Mouse (Mus musculus) intestine, embryonic 14.5 days (tissue): ENCODE data around the gene Cox10. TPM values are rescaled to one million over a fixed set of nuclear protein-coding genes. Genes with fewer than 3 reads are reported as not detected.

Experiments
- ATAC-seq: fragments of 200-750 bp; cut with Nextera tagmentation; replicated peaks from 2 replicates; pipeline ENCODE4 v1.8.0; 2017; ENCODE audit warnings: low read depth, moderate number of reproducible peaks, moderate TSS enrichment, moderate library complexity; ENCODE audit not compliant: low FRiP score, low TSS enrichment
- DNase-seq: peaks from one replicate; pipeline ENCODE4 v3.0.0-alpha.2; 2018; ENCODE audit warnings: low spot score
- H3K27ac ChIP-seq: fragments of 300-500 bp; sonication (generic); 2 replicates; pipeline ENCODE4 v1.5.1; 2014; ENCODE audit warnings: low read depth, mild to moderate bottlenecking, control low read depth
- H3K27me3 ChIP-seq: fragments of 300-500 bp; sonication (generic); replicated peaks from 2 replicates; pipeline ENCODE4 v1.6.1; 2014; ENCODE audit warnings: low read length, control low read depth; ENCODE audit not compliant: control insufficient read depth, insufficient read depth
- H3K36me3 ChIP-seq: fragments of 300-500 bp; sonication (generic); 2 replicates; pipeline ENCODE4 v1.6.1; 2014; ENCODE audit warnings: low read length, control low read depth; ENCODE audit not compliant: control insufficient read depth, insufficient read depth
- H3K4me1 ChIP-seq: fragments of 300-500 bp; sonication (generic); replicated peaks from 2 replicates; pipeline ENCODE4 v1.6.1; 2014; ENCODE audit warnings: low read length, control low read depth, mixed read lengths; ENCODE audit not compliant: control insufficient read depth, insufficient read depth
- H3K4me2 ChIP-seq: fragments of 300-500 bp; sonication (generic); 2 replicates; pipeline ENCODE4 v1.6.1; 2014; ENCODE audit warnings: low read length
- H3K4me3 ChIP-seq: fragments of 300-500 bp; sonication (generic); 2 replicates; pipeline ENCODE4 v1.5.1; 2014; ENCODE audit warnings: low read depth, low read length, control low read depth, mixed read lengths
- H3K9ac ChIP-seq: fragments of 300-500 bp; sonication (generic); 2 replicates; pipeline ENCODE4 v1.6.1; 2014; ENCODE audit warnings: mild to moderate bottlenecking, low read length
- H3K9me3 ChIP-seq: fragments of 300-500 bp; sonication (generic); 2 replicates; pipeline ENCODE4 v1.6.1; 2016; ENCODE audit warnings: low read length, control low read depth; ENCODE audit not compliant: control insufficient read depth
- WGBS: fragments of 180-500 bp; shearing (Covaris S2); extraction: QIAGEN DNeasy Blood & Tissue Kit; methylation state at CpG from one replicate; pipeline ENCODE4 v1.1.7; 2014; 5-methylcytosine and 5-hydroxymethylcytosine counted together
- polyA plus RNA-seq: library from polyadenylated mRNA; unstranded; fragments of >200 nt; fragmentation: Nextera tagmentation; extraction: Ambion mirVana; gene quantifications from 2 replicates; pipeline ENCODE4 v1.2.1, GENCODE M21; 2014

The Cox10 gene
- polyA plus RNA-seq, 1 experiment from 2014 or later, result 33.0 TPM

DNA sequence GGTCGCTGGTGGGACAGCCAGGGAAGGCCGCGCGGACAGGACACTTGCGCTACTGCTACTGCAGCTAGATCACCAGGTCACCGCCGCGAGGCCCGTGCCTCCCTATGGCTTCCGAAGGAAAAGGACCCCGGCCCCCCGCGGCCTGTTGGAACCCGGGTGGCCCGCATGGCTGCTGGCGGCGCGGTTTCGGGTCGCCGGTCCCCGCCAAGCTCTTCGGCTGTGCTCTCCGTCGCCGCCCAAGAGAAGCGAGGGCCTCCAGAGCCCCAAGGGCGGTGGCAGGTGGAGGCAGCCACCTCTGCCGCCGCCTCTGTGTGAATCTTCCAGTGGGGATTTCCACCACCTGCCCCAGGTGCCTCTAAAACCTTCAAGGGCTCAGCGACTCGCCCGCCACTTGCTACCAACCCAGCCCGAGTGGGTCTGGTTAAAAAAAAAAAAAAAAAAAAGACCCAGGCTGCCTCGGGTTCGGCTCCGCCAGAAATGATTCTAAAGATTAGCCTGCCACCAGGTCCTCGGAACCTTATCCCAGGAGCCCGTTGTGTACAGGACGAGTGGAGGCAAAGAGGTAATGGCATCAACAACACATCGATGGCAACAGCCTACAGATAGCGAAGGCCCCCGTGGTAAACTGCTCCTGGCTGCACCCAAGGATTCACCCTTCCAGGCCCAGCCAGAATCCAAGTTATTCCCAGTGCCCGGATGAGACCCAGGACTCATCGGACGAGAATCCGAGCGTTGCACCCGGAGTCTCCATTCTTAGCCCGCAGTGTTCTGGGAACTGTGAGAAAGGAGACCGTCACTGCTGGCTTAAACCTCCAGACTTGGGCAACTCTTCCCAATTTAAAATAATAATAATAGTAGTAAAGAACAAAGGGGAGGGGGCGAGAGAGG is 159.8 kb downstream of the Cox10 start:
- Histone ChIP-seq H3K9me3 (no peaks in the 10 kb centered on the region), H3K9ac (peak overlapping the region; percentile 32), H3K27ac (no peak overlapping the region), H3K36me3 (no peaks in the 10 kb centered on the region), H3K4me3 (peak overlapping the region; percentile 54), H3K27me3 (peaks cover 83% of the 10 kb centered on the region), H3K4me1 (peaks cover 17% of the 10 kb centered on the region), H3K4me2 (peak overlapping the region; percentile 92)
- WGBS, result 6% methylated on average over 52 of the region's 52 CpGs
- DNase-seq, result peak; percentile 77
- no peak for ATAC-seq

DNA sequence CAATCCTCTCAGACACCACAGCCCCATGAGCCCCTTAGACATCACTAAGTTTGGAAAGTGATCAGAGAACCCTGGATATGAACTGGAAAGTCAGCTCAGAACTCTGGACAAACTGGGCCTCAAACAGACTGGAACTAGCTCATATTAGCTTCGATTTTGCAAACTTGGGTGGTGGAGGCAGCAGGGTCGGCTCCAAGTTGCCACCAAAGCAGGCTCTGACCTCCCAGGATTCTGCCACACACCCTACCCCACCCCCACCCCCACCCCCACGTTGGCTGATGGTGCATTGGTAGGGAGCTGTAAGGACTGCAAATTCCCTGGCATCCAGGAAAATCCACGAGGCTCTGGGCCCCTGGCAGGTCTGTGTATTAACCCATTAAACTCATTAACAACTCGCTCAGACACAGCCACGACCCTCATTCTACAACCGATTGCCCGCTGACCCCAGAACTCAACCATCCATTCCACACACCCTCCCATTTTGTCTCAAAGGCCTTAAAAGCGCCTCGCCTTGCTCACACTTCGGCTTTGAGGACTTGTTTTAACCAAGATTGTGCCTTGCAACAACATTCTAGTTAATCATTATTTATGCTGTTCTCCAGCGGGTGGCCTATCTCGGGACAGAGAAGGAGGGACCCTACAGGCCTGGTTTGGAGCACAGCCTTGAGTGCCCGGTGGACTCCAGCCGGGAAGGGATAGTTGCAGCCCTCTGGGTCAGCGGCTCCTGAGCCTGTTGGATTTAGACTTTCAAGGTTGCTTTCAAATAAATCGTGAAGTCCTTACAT is 160.8 kb downstream of the Cox10 start:
- H3K36me3 ChIP-seq, result no peaks in the 10 kb centered on the region
- no peak overlapping the region for H3K9ac ChIP-seq
- no peak overlapping the region for H3K27ac ChIP-seq
- no peak for ATAC-seq
- peak overlapping the region; percentile 54 for H3K4me3 ChIP-seq
- no peaks in the 10 kb centered on the region for H3K9me3 ChIP-seq
- peak overlapping the region; percentile 92 for H3K4me2 ChIP-seq
- H3K4me1 ChIP-seq, result peaks cover 17% of the 10 kb centered on the region
- DNase-seq, result peak; percentile 76
- peaks cover 73% of the 10 kb centered on the region for H3K27me3 ChIP-seq
- WGBS, result 28% methylated on average over 17 of the region's 17 CpGs

DNA sequence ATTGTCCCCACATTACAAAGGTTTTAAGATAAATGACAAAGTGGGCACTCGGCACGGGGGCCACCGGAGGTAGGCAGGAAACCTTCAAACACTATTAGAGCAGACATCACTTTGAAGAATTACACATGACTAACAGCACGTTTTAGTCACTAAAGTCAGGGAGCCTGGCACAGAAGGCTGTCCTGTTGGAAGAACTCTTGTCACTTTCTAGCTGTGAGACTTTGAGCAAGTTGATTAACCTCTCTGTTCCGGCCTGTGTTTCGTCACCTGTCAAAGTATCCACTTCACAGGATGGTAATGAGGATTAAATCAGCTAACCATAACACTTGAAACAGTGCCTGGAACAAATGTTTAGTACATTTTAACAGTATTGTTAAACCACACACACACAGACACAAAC is 161.7 kb downstream of the Cox10 start:
- 35% methylated on average over 6 of the region's 6 CpGs for WGBS

DNA sequence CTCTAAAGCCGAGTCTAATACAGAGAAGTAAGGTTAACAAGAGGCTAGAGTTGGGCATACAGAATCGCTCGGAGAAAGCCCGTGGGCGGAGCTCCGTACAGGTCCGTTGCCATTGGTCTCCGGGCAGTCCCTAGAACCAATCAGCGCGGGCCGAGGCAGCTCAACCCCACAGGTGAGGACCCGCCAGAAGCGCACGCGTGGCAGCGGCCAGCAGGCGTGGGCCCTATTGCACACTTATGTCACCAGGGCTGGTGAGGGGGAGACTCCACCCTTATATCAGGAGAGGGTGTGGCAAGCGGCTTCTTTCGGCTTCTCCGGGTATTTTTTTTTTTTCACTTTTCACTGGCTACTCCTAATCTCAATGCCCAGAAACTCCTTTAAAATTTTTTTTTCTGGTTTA is 164.9 kb downstream of the Cox10 start:
- peaks cover 40% of the 10 kb centered on the region for H3K27me3 ChIP-seq
- H3K4me1 ChIP-seq, result peaks cover 6% of the 10 kb centered on the region
- ATAC-seq, result peak; percentile 87
- WGBS, result 2% methylated on average over 20 of the region's 20 CpGs
- H3K4me2 ChIP-seq, result peak overlapping the region; percentile 64
- H3K27ac ChIP-seq, result no peak overlapping the region
- peak; percentile 79 for DNase-seq
- H3K9me3 ChIP-seq, result no peaks in the 10 kb centered on the region
- no peaks in the 10 kb centered on the region for H3K36me3 ChIP-seq
- peak overlapping the region; percentile 27 for H3K4me3 ChIP-seq
- no peak overlapping the region for H3K9ac ChIP-seq

More for the DNA sequence above, 161.7 kb downstream of the Cox10 start:
- H3K4me3 ChIP-seq, result no peak overlapping the region
- H3K27ac ChIP-seq, result no peak overlapping the region
- H3K9me3 ChIP-seq, result no peaks in the 10 kb centered on the region
- H3K27me3 ChIP-seq, result peaks cover 64% of the 10 kb centered on the region
- no peak for DNase-seq
- peaks cover 7% of the 10 kb centered on the region for H3K4me1 ChIP-seq
- no peak overlapping the region for H3K4me2 ChIP-seq
- H3K36me3 ChIP-seq, result no peaks in the 10 kb centered on the region
- no peak overlapping the region for H3K9ac ChIP-seq
- no peak for ATAC-seq

DNA sequence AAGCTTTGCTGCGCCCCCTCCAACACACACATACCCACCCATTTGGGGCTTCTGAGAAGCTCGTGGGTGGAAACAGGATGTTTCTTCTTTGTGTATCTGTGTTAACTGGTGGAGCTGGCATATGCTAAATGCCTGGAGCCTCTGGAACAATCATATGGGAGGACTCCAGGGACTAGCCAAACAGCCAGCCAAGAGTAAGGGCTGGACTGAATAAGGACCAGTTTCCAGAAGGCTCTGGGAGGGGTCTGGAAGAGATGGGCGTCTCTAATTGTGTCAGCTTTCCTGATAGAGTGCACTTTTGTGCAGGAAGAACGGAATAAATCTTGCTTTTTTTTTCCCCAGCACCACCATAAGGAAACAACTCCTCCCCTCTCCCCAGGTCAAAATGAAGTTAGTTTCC is 165.3 kb downstream of the Cox10 start:
- H3K27ac ChIP-seq, result no peak overlapping the region
- peaks cover 2% of the 10 kb centered on the region for H3K4me1 ChIP-seq

More for the DNA sequence above, 165.3 kb downstream of the Cox10 start:
- peak overlapping the region; percentile 27 for H3K4me3 ChIP-seq
- peak overlapping the region; percentile 64 for H3K4me2 ChIP-seq
- ATAC-seq (0 out of 2 replicates have a peak, but pooled peaks have one; percentile 47), DNase-seq (no peak)
- WGBS, result 29% methylated on average over 4 of the region's 4 CpGs
- no peaks in the 10 kb centered on the region for H3K9me3 ChIP-seq
- H3K27me3 ChIP-seq, result peaks cover 35% of the 10 kb centered on the region
- no peak overlapping the region for H3K9ac ChIP-seq
- no peaks in the 10 kb centered on the region for H3K36me3 ChIP-seq

Other genes starting within 250 kb of the Cox10 start
- gene Hs3st3b1, start 157.2 kb downstream of the Cox10 start, polyA plus RNA-seq, result 5.3 and 5.9 TPM in 2 replicates